Mouse (Mus musculus): ENCODE measurements around the gene Cyp2e1. TPM values are rescaled to one million over a fixed set of nuclear protein-coding genes. Genes with fewer than 3 reads are reported as not detected.

Cyp2e1 gene
- total and polyA plus RNA-seq, 2 experiments = 2,859 to 4,003 TPM

GRCm38 (mm10) chr7:140788053-140788435, 24.5 kb downstream of the Cyp2e1 start:
- 86% methylated on average over 7 of the region's 7 CpGs for WGBS
- Histone ChIP-seq H3K9ac (ENCODE audit: low read depth, low read length) (no peak overlapping the region), H3K4me1 (ENCODE audit: control insufficient read depth, insufficient read depth, low read length) (peaks cover 3% of the 10 kb centered on the region; the same call in 1 of the 2 replicates), H3K27me3 (ENCODE audit: control insufficient read depth, insufficient read depth, low read length) (peaks cover 15% of the 10 kb centered on the region; the same call in 1 of the 2 replicates), H3K27ac (replicated peaks; ENCODE audit: insufficient read depth, low read depth, low read length) (no peak overlapping the region), H3K36me3 (ENCODE audit: control insufficient read depth, insufficient read depth, low read length) (no peaks in the 10 kb centered on the region), H3K79me2 (ENCODE audit: control insufficient read depth, insufficient read depth, low read length) (no peaks in the 10 kb centered on the region), H3K4me3 (ENCODE audit: insufficient read depth, low read depth, low read length) (no peak overlapping the region)
- no peak for TF ChIP-seq CTCF (IDR thresholded peaks at IDR 0.05; ENCODE audit: low read depth, low read length)
- TF ChIP-seq POLR2A (IDR thresholded peaks at IDR 0.05; ENCODE audit: extremely low read depth, insufficient read depth, low read length) = no peak
- no peak for DNase-seq (ENCODE audit: extremely low read depth, low read depth, low spot score)

GRCm38 (mm10) chr7:140793541-140793940, 30.0 kb downstream of the Cyp2e1 start:
- H3K27me3 ChIP-seq (ENCODE audit: control insufficient read depth, insufficient read depth, low read length) = peaks cover 6% of the 10 kb centered on the region; the same call in 1 of the 2 replicates
- TF ChIP-seq CTCF (IDR thresholded peaks at IDR 0.05; ENCODE audit: low read depth, low read length) = no peak
- TF ChIP-seq POLR2A (IDR thresholded peaks at IDR 0.05; ENCODE audit: extremely low read depth, insufficient read depth, low read length) = no peak
- H3K36me3 ChIP-seq (ENCODE audit: control insufficient read depth, insufficient read depth, low read length) = no peaks in the 10 kb centered on the region
- WGBS = 16% methylated on average over 4 of the region's 4 CpGs
- no peaks in the 10 kb centered on the region for H3K79me2 ChIP-seq (ENCODE audit: control insufficient read depth, insufficient read depth, low read length)
- no peak overlapping the region for H3K9ac ChIP-seq (ENCODE audit: low read depth, low read length)
- no peak overlapping the region for H3K4me3 ChIP-seq (ENCODE audit: insufficient read depth, low read depth, low read length)
- H3K4me1 ChIP-seq (ENCODE audit: control insufficient read depth, insufficient read depth, low read length) = peaks cover 12% of the 10 kb centered on the region; the same call in 1 of the 2 replicates
- DNase-seq (ENCODE audit: extremely low read depth, low read depth, low spot score) = peak; percentile 97
- H3K27ac ChIP-seq (replicated peaks; ENCODE audit: insufficient read depth, low read depth, low read length) = no peak overlapping the region

GRCm38 (mm10) chr7:140797619-140798018, 34.1 kb downstream of the Cyp2e1 start:
- H3K4me1 ChIP-seq (ENCODE audit: control insufficient read depth, insufficient read depth, low read length) = peaks cover 12% of the 10 kb centered on the region; the same call in 1 of the 2 replicates
- H3K9ac ChIP-seq (ENCODE audit: low read depth, low read length) = no peak overlapping the region
- DNase-seq (ENCODE audit: extremely low read depth, low read depth, low spot score) = peak; percentile 22
- WGBS = 92% methylated on average over 3 of the region's 3 CpGs
- peaks cover 8% of the 10 kb centered on the region; the same call in 1 of the 2 replicates for H3K27me3 ChIP-seq (ENCODE audit: control insufficient read depth, insufficient read depth, low read length)
- no peaks in the 10 kb centered on the region for H3K79me2 ChIP-seq (ENCODE audit: control insufficient read depth, insufficient read depth, low read length)
- H3K36me3 ChIP-seq (ENCODE audit: control insufficient read depth, insufficient read depth, low read length) = no peaks in the 10 kb centered on the region
- TF ChIP-seq POLR2A (IDR thresholded peaks at IDR 0.05; ENCODE audit: extremely low read depth, insufficient read depth, low read length) (no peak), CTCF (IDR thresholded peaks at IDR 0.05; ENCODE audit: low read depth, low read length) (peak; percentile 51)
- H3K27ac ChIP-seq (replicated peaks; ENCODE audit: insufficient read depth, low read depth, low read length) = no peak overlapping the region
- no peak overlapping the region for H3K4me3 ChIP-seq (ENCODE audit: insufficient read depth, low read depth, low read length)

GRCm38 (mm10) chr7:140798212-140798611, 34.7 kb downstream of the Cyp2e1 start:
- Histone ChIP-seq H3K4me1 (ENCODE audit: control insufficient read depth, insufficient read depth, low read length) (peaks cover 8% of the 10 kb centered on the region; the same call in 1 of the 2 replicates), H3K9ac (ENCODE audit: low read depth, low read length) (no peak overlapping the region)

GRCm38 (mm10) chr7:140802629-140803028, 39.1 kb downstream of the Cyp2e1 start:
- WGBS = 81% methylated on average over 6 of the region's 6 CpGs
- DNase-seq (ENCODE audit: extremely low read depth, low read depth, low spot score) = no peak
- no peak for TF ChIP-seq POLR2A (IDR thresholded peaks at IDR 0.05; ENCODE audit: extremely low read depth, insufficient read depth, low read length)
- no peak for TF ChIP-seq CTCF (IDR thresholded peaks at IDR 0.05; ENCODE audit: low read depth, low read length)
- Histone ChIP-seq H3K27ac (replicated peaks; ENCODE audit: insufficient read depth, low read depth, low read length) (no peak overlapping the region), H3K36me3 (ENCODE audit: control insufficient read depth, insufficient read depth, low read length) (no peaks in the 10 kb centered on the region), H3K9ac (ENCODE audit: low read depth, low read length) (no peak overlapping the region), H3K27me3 (ENCODE audit: control insufficient read depth, insufficient read depth, low read length) (peaks cover 2% of the 10 kb centered on the region; the same call in 1 of the 2 replicates), H3K79me2 (ENCODE audit: control insufficient read depth, insufficient read depth, low read length) (no peaks in the 10 kb centered on the region), H3K4me3 (ENCODE audit: insufficient read depth, low read depth, low read length) (no peak overlapping the region), H3K4me1 (ENCODE audit: control insufficient read depth, insufficient read depth, low read length) (no peaks in the 10 kb centered on the region; the same call in 1 of the 2 replicates)

More at GRCm38 (mm10) chr7:140798212-140798611, 34.7 kb downstream of the Cyp2e1 start:
- H3K36me3 ChIP-seq (ENCODE audit: control insufficient read depth, insufficient read depth, low read length) = no peaks in the 10 kb centered on the region
- no peak for DNase-seq (ENCODE audit: extremely low read depth, low read depth, low spot score)
- TF ChIP-seq CTCF (IDR thresholded peaks at IDR 0.05; ENCODE audit: low read depth, low read length) (no peak), POLR2A (IDR thresholded peaks at IDR 0.05; ENCODE audit: extremely low read depth, insufficient read depth, low read length) (no peak)
- H3K4me3 ChIP-seq (ENCODE audit: insufficient read depth, low read depth, low read length) = no peak overlapping the region
- peaks cover 8% of the 10 kb centered on the region; the same call in 1 of the 2 replicates for H3K27me3 ChIP-seq (ENCODE audit: control insufficient read depth, insufficient read depth, low read length)
- H3K79me2 ChIP-seq (ENCODE audit: control insufficient read depth, insufficient read depth, low read length) = no peaks in the 10 kb centered on the region
- 75% methylated on average over 2 of the region's 2 CpGs for WGBS
- H3K27ac ChIP-seq (replicated peaks; ENCODE audit: insufficient read depth, low read depth, low read length) = no peak overlapping the region

- H3K27me3 ChIP-seq (ENCODE audit: control insufficient read depth, insufficient read depth, low read length) = no peaks in the 10 kb centered on the region
- H3K4me3 ChIP-seq (ENCODE audit: insufficient read depth, low read depth, low read length) = no peak overlapping the region
- WGBS = 7% methylated on average over 1 of the region's 1 CpGs
- DNase-seq (ENCODE audit: extremely low read depth, low read depth, low spot score) = peak; percentile 90
- no peak overlapping the region for H3K27ac ChIP-seq (replicated peaks; ENCODE audit: insufficient read depth, low read depth, low read length)
- H3K79me2 ChIP-seq (ENCODE audit: control insufficient read depth, insufficient read depth, low read length) = no peaks in the 10 kb centered on the region
- H3K9ac ChIP-seq (ENCODE audit: low read depth, low read length) = no peak overlapping the region
- TF ChIP-seq CTCF (IDR thresholded peaks at IDR 0.05; ENCODE audit: low read depth, low read length) (peak; percentile 94), POLR2A (IDR thresholded peaks at IDR 0.05; ENCODE audit: extremely low read depth, insufficient read depth, low read length) (no peak)
- H3K4me1 ChIP-seq (ENCODE audit: control insufficient read depth, insufficient read depth, low read length) = no peaks in the 10 kb centered on the region; the same call in 1 of the 2 replicates
- no peaks in the 10 kb centered on the region for H3K36me3 ChIP-seq (ENCODE audit: control insufficient read depth, insufficient read depth, low read length)
These were observed 42.2 kb downstream of the Cyp2e1 start for GRCm38 (mm10) chr7:140805704-140806103.
